Mouse (Mus musculus): ENCODE measurements around the gene Nrsn2. TPM values are rescaled to one million over a fixed set of nuclear protein-coding genes. Genes with fewer than 3 reads are reported as not detected.

The Nrsn2 gene
- polyA plus RNA-seq, 1 experiment from 2014 or later, result 1.7 TPM

- Histone ChIP-seq H3K9ac (ENCODE audit: low read depth, low read length) (no peak overlapping the region), H3K27ac (ENCODE audit: low read depth, low read length) (no peak overlapping the region), H3K9me3 (ENCODE audit: control insufficient read depth, low read length) (no peaks in the 10 kb centered on the region), H3K4me3 (ENCODE audit: low read length) (no peak overlapping the region), H3K4me1 (ENCODE audit: control insufficient read depth, insufficient read depth, low read length) (peaks cover 14% of the 10 kb centered on the region), H3K4me2 (replicated peaks; ENCODE audit: low read depth, low read length) (no peak overlapping the region), H3K27me3 (ENCODE audit: control insufficient read depth, insufficient read depth, low read length) (no peaks in the 10 kb centered on the region), H3K36me3 (ENCODE audit: control insufficient read depth, insufficient read depth, low read length) (peaks cover 55% of the 10 kb centered on the region)
- 76% methylated on average over 5 of the region's 5 CpGs for WGBS
- ATAC-seq (ENCODE audit: low FRiP score, low TSS enrichment), result no peak
These were observed 48.5 kb downstream of the Nrsn2 start for GRCm38 (mm10) chr2:152327980-152328379.

GRCm38 (mm10) chr2:152326654-152327053, 49.8 kb downstream of the Nrsn2 start:
- Histone ChIP-seq H3K4me1 (ENCODE audit: control insufficient read depth, insufficient read depth, low read length) (peaks cover 12% of the 10 kb centered on the region), H3K27ac (ENCODE audit: low read depth, low read length) (no peak overlapping the region), H3K4me3 (ENCODE audit: low read length) (no peak overlapping the region), H3K4me2 (replicated peaks; ENCODE audit: low read depth, low read length) (no peak overlapping the region), H3K27me3 (ENCODE audit: control insufficient read depth, insufficient read depth, low read length) (no peaks in the 10 kb centered on the region), H3K9me3 (ENCODE audit: control insufficient read depth, low read length) (no peaks in the 10 kb centered on the region), H3K36me3 (ENCODE audit: control insufficient read depth, insufficient read depth, low read length) (peaks cover 68% of the 10 kb centered on the region), H3K9ac (ENCODE audit: low read depth, low read length) (no peak overlapping the region)
- WGBS, result 85% methylated on average over 8 of the region's 8 CpGs
- ATAC-seq (ENCODE audit: low FRiP score, low TSS enrichment), result no peak

- no peaks in the 10 kb centered on the region for H3K9me3 ChIP-seq (ENCODE audit: control insufficient read depth, low read length)
- peaks cover 7% of the 10 kb centered on the region for H3K4me1 ChIP-seq (ENCODE audit: control insufficient read depth, insufficient read depth, low read length)
- H3K27ac ChIP-seq (ENCODE audit: low read depth, low read length), result no peak overlapping the region
- H3K27me3 ChIP-seq (ENCODE audit: control insufficient read depth, insufficient read depth, low read length), result no peaks in the 10 kb centered on the region
- 91% methylated on average over 13 of the region's 13 CpGs for WGBS
- no peak overlapping the region for H3K4me2 ChIP-seq (replicated peaks; ENCODE audit: low read depth, low read length)
- peaks cover 73% of the 10 kb centered on the region for H3K36me3 ChIP-seq (ENCODE audit: control insufficient read depth, insufficient read depth, low read length)
- H3K4me3 ChIP-seq (ENCODE audit: low read length), result no peak overlapping the region
- no peak for ATAC-seq (ENCODE audit: low FRiP score, low TSS enrichment)
- H3K9ac ChIP-seq (ENCODE audit: low read depth, low read length), result no peak overlapping the region
These were observed 50.3 kb downstream of the Nrsn2 start for GRCm38 (mm10) chr2:152326157-152326556.

GRCm38 (mm10) chr2:152324842-152325241, 51.6 kb downstream of the Nrsn2 start:
- Histone ChIP-seq H3K9me3 (ENCODE audit: control insufficient read depth, low read length) (no peaks in the 10 kb centered on the region), H3K4me1 (ENCODE audit: control insufficient read depth, insufficient read depth, low read length) (no peaks in the 10 kb centered on the region), H3K4me3 (ENCODE audit: low read length) (no peak overlapping the region), H3K27me3 (ENCODE audit: control insufficient read depth, insufficient read depth, low read length) (no peaks in the 10 kb centered on the region), H3K36me3 (ENCODE audit: control insufficient read depth, insufficient read depth, low read length) (peaks cover 77% of the 10 kb centered on the region), H3K9ac (ENCODE audit: low read depth, low read length) (no peak overlapping the region), H3K4me2 (replicated peaks; ENCODE audit: low read depth, low read length) (no peak overlapping the region), H3K27ac (ENCODE audit: low read depth, low read length) (no peak overlapping the region)
- no peak for ATAC-seq (ENCODE audit: low FRiP score, low TSS enrichment)
- 89% methylated on average over 3 of the region's 3 CpGs for WGBS

GRCm38 (mm10) chr2:152323971-152324370, 52.5 kb downstream of the Nrsn2 start:
- H3K4me1 ChIP-seq (ENCODE audit: control insufficient read depth, insufficient read depth, low read length), result no peaks in the 10 kb centered on the region
- no peaks in the 10 kb centered on the region for H3K9me3 ChIP-seq (ENCODE audit: control insufficient read depth, low read length)
- no peak overlapping the region for H3K4me2 ChIP-seq (replicated peaks; ENCODE audit: low read depth, low read length)
- H3K9ac ChIP-seq (ENCODE audit: low read depth, low read length), result no peak overlapping the region
- H3K27me3 ChIP-seq (ENCODE audit: control insufficient read depth, insufficient read depth, low read length), result no peaks in the 10 kb centered on the region
- 90% methylated on average over 14 of the region's 14 CpGs for WGBS
- H3K27ac ChIP-seq (ENCODE audit: low read depth, low read length), result no peak overlapping the region
- peaks cover 77% of the 10 kb centered on the region for H3K36me3 ChIP-seq (ENCODE audit: control insufficient read depth, insufficient read depth, low read length)
- H3K4me3 ChIP-seq (ENCODE audit: low read length), result no peak overlapping the region
- ATAC-seq (ENCODE audit: low FRiP score, low TSS enrichment), result no peak

GRCm38 (mm10) chr2:152322198-152322597, 54.2 kb downstream of the Nrsn2 start:
- Histone ChIP-seq H3K4me3 (ENCODE audit: low read length) (no peak overlapping the region), H3K4me2 (replicated peaks; ENCODE audit: low read depth, low read length) (no peak overlapping the region), H3K9me3 (ENCODE audit: control insufficient read depth, low read length) (no peaks in the 10 kb centered on the region), H3K9ac (ENCODE audit: low read depth, low read length) (no peak overlapping the region), H3K4me1 (ENCODE audit: control insufficient read depth, insufficient read depth, low read length) (no peaks in the 10 kb centered on the region), H3K36me3 (ENCODE audit: control insufficient read depth, insufficient read depth, low read length) (peaks cover 77% of the 10 kb centered on the region), H3K27me3 (ENCODE audit: control insufficient read depth, insufficient read depth, low read length) (no peaks in the 10 kb centered on the region), H3K27ac (ENCODE audit: low read depth, low read length) (no peak overlapping the region)
- 98% methylated on average over 6 of the region's 6 CpGs for WGBS
- ATAC-seq (ENCODE audit: low FRiP score, low TSS enrichment), result no peak

GRCm38 (mm10) chr2:152321558-152321957, 54.9 kb downstream of the Nrsn2 start:
- Histone ChIP-seq H3K9ac (ENCODE audit: low read depth, low read length) (no peak overlapping the region), H3K4me2 (replicated peaks; ENCODE audit: low read depth, low read length) (no peak overlapping the region), H3K4me3 (ENCODE audit: low read length) (no peak overlapping the region), H3K27me3 (ENCODE audit: control insufficient read depth, insufficient read depth, low read length) (no peaks in the 10 kb centered on the region), H3K27ac (ENCODE audit: low read depth, low read length) (no peak overlapping the region), H3K36me3 (ENCODE audit: control insufficient read depth, insufficient read depth, low read length) (peaks cover 77% of the 10 kb centered on the region), H3K9me3 (ENCODE audit: control insufficient read depth, low read length) (no peaks in the 10 kb centered on the region), H3K4me1 (ENCODE audit: control insufficient read depth, insufficient read depth, low read length) (no peaks in the 10 kb centered on the region)
- ATAC-seq (ENCODE audit: low FRiP score, low TSS enrichment), result no peak
- WGBS, result 88% methylated on average over 5 of the region's 5 CpGs

Other genes starting within 250 kb of the Nrsn2 start
- 18.2 and 19.2 TPM in 2 replicates for gene Tcf15, start 233.1 kb downstream of the Nrsn2 start, polyA plus RNA-seq (2014; fragmentation: Nextera tagmentation; extraction: Ambion mirVana)
- 136 and 149 TPM in 2 replicates for gene Csnk2a1, start 149.8 kb downstream of the Nrsn2 start, polyA plus RNA-seq (2014; fragmentation: Nextera tagmentation; extraction: Ambion mirVana)
- 19.4 and 37.4 TPM in 2 replicates for gene Tbc1d20, start 82.8 kb downstream of the Nrsn2 start, polyA plus RNA-seq (2014; fragmentation: Nextera tagmentation; extraction: Ambion mirVana)
- gene Rbck1, start 44.0 kb downstream of the Nrsn2 start, polyA plus RNA-seq (2014; fragmentation: Nextera tagmentation; extraction: Ambion mirVana), result 59.1 and 87.1 TPM in 2 replicates
- 0.57 and 0.61 TPM in 2 replicates for gene Trib3, start 32.6 kb downstream of the Nrsn2 start, polyA plus RNA-seq (2014; fragmentation: Nextera tagmentation; extraction: Ambion mirVana)
- 22.3 and 25.3 TPM in 2 replicates for gene Sox12, start 21.4 kb upstream of the Nrsn2 start, polyA plus RNA-seq (2014; fragmentation: Nextera tagmentation; extraction: Ambion mirVana)
- gene Zcchc3, start 38.4 kb upstream of the Nrsn2 start, polyA plus RNA-seq (2014; fragmentation: Nextera tagmentation; extraction: Ambion mirVana), result 51.1 and 62.2 TPM in 2 replicates
- 0.37 TPM in 2 replicates for gene 6820408C15Rik, start 38.9 kb upstream of the Nrsn2 start, polyA plus RNA-seq (2014; fragmentation: Nextera tagmentation; extraction: Ambion mirVana)
- not detected in 2 replicates for gene Defb23, start 88.0 kb upstream of the Nrsn2 start, polyA plus RNA-seq (2014; fragmentation: Nextera tagmentation; extraction: Ambion mirVana)
- gene Defb20, start 100.4 kb upstream of the Nrsn2 start, polyA plus RNA-seq (2014; fragmentation: Nextera tagmentation; extraction: Ambion mirVana), result not detected in 2 replicates
- gene Defb22, start 113.5 kb upstream of the Nrsn2 start, polyA plus RNA-seq (2014; fragmentation: Nextera tagmentation; extraction: Ambion mirVana), result not detected in 2 replicates
- not detected in 2 replicates for gene Defb26, start 135.1 kb upstream of the Nrsn2 start, polyA plus RNA-seq (2014; fragmentation: Nextera tagmentation; extraction: Ambion mirVana)
- gene Defb28, start 141.6 kb upstream of the Nrsn2 start, polyA plus RNA-seq (2014; fragmentation: Nextera tagmentation; extraction: Ambion mirVana), result 0.80 TPM in 1 of 2 replicates, not detected in the other
- gene Defb29, start 163.5 kb upstream of the Nrsn2 start, polyA plus RNA-seq (2014; fragmentation: Nextera tagmentation; extraction: Ambion mirVana), result 0.66 TPM in 1 of 2 replicates, not detected in the other
- gene Gm17416, start 192.7 kb upstream of the Nrsn2 start, polyA plus RNA-seq (2014; fragmentation: Nextera tagmentation; extraction: Ambion mirVana), result not detected in 2 replicates
- gene Defb21, start 196.1 kb upstream of the Nrsn2 start, polyA plus RNA-seq (2014; fragmentation: Nextera tagmentation; extraction: Ambion mirVana), result not detected in 2 replicates
- not detected in 2 replicates for gene Defb19, start 203.7 kb upstream of the Nrsn2 start, polyA plus RNA-seq (2014; fragmentation: Nextera tagmentation; extraction: Ambion mirVana)
- not detected in 2 replicates for gene Defb45, start 222.8 kb upstream of the Nrsn2 start, polyA plus RNA-seq (2014; fragmentation: Nextera tagmentation; extraction: Ambion mirVana)
- gene Defb36, start 227.7 kb upstream of the Nrsn2 start, polyA plus RNA-seq (2014; fragmentation: Nextera tagmentation; extraction: Ambion mirVana), result 1.1 TPM in 2 replicates
- gene Defb25, start 246.4 kb upstream of the Nrsn2 start, polyA plus RNA-seq (2014; fragmentation: Nextera tagmentation; extraction: Ambion mirVana), result 28.2 and 37.2 TPM in 2 replicates